Mouse (Mus musculus): ENCODE measurements around the gene Klc2. TPM values are rescaled to one million over a fixed set of nuclear protein-coding genes. Genes with fewer than 3 reads are reported as not detected.
A peak's percentile ranks its signal among the peaks of the same experiment; 100 is the strongest.

The Klc2 gene
- polyA plus RNA-seq, 1 experiment from 2014 or later, result 2.3 TPM

DNA sequence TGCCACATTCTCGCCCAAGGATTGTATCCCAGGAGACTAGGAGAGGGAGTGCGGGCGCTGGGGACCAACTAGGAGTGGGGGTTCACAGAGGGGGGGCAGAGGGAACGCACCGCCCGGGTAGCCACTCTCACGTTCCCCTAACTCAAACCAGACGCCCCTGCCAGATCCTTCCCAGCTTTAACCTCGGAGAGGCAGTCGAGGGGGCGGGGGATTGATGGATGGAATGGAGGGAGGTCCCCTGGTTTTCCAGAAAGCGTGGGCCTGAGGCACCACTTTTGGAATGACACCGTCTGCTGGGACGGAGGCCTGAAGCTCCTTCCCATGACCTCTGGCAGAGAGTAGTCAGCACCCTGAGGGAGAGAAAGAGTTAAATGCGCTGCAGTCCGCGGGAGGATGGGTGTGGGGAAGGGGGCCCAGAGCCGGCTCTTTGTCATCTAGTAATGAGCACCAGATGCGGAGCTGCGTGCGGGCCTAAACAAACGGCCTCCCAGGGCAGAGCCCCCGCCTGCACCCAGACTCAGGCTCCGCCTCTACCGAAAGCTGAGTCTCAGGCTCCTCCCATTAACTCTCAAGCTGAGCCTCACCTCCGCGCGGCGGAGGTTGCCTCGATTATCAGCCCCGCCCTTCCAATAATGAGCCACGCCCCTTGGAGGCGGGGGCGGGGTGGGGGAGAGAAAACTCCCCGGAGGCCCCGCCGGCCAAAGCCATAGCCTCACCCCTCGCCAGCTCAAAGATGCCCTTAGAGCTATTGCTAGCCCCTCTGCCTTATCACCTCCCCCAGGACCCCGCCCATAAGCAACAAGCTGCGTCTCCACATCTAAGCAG is 46.6 kb downstream of the Klc2 start:
- DNase-seq (peak; percentile 82), ATAC-seq (ENCODE audit: low read depth) (peak; percentile 73)
- Histone ChIP-seq H3K27ac (peak overlapping the region; percentile 45), H3K36me3 (no peaks in the 10 kb centered on the region), H3K9me3 (replicated peaks) (no peaks in the 10 kb centered on the region), H3K4me3 (replicated peaks) (peak overlapping the region; percentile 59), H3K27me3 (peaks cover 73% of the 10 kb centered on the region), H3K4me2 (peak overlapping the region; percentile 84), H3K9ac (peak overlapping the region; percentile 67), H3K4me1 (replicated peaks) (peaks cover 59% of the 10 kb centered on the region)
- WGBS (ENCODE audit: insufficient replicate concordance), result 4% methylated on average over 39 of the region's 40 CpGs

DNA sequence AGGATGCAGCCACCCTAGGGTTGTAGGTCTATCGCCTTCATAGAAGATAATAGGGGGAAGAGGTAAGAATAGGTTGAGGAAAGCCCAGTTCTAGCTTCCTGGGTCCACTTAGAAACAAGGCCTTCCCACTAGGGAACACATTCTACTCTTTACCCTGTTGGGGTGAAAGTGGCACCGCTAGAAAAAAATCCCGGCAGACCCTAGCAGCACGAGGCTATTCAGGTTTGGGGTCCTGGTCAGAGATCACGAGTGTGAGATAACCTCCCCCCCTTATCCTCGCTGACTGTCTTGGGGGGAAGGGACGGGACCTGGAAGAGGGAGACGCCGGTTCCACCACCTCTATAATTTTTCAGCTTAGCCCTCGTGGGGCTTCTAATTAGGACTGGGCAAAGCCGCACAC is 47.3 kb downstream of the Klc2 start:
- Histone ChIP-seq H3K27me3 (peaks cover 68% of the 10 kb centered on the region), H3K36me3 (no peaks in the 10 kb centered on the region), H3K27ac (peak overlapping the region; percentile 7; the same call in 1 of the 2 replicates), H3K9ac (peak overlapping the region; percentile 67), H3K4me2 (peak overlapping the region; percentile 84), H3K4me3 (replicated peaks) (peak overlapping the region; percentile 59), H3K9me3 (replicated peaks) (no peaks in the 10 kb centered on the region), H3K4me1 (replicated peaks) (peaks cover 63% of the 10 kb centered on the region)
- ATAC-seq (ENCODE audit: low read depth) (no peak), DNase-seq (no peak)
- 17% methylated on average over 11 of the region's 11 CpGs for WGBS (ENCODE audit: insufficient replicate concordance)

DNA sequence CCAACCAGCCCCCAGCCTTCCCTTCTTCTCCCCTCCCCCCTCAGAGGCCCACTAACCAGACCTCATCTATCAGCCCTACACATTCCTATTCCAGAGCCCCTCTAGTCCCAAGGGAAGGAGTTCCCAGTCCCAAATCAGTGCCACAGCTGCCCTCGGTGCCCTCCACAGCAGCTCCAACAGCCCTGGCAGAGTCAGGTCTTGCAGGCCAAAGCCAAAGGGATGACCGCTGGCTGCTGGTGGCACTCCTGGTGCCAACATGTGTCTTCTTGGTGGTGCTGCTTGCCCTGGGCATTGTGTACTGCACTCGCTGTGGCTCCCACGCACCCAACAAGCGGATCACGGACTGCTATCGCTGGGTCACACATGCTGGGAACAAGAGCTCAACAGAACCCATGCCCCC is 48.4 kb downstream of the Klc2 start:
- H3K36me3 ChIP-seq, result no peaks in the 10 kb centered on the region
- no peak overlapping the region for H3K9ac ChIP-seq
- H3K27ac ChIP-seq, result no peak overlapping the region
- peaks cover 69% of the 10 kb centered on the region for H3K4me1 ChIP-seq (replicated peaks)
- DNase-seq (no peak), ATAC-seq (ENCODE audit: low read depth) (no peak)
- H3K4me2 ChIP-seq, result peak overlapping the region; percentile 84; the same call in 1 of the 2 replicates
- H3K4me3 ChIP-seq (replicated peaks), result no peak overlapping the region
- H3K27me3 ChIP-seq, result peaks cover 62% of the 10 kb centered on the region
- H3K9me3 ChIP-seq (replicated peaks), result no peaks in the 10 kb centered on the region
- 74% methylated on average over 7 of the region's 7 CpGs for WGBS (ENCODE audit: insufficient replicate concordance)

DNA sequence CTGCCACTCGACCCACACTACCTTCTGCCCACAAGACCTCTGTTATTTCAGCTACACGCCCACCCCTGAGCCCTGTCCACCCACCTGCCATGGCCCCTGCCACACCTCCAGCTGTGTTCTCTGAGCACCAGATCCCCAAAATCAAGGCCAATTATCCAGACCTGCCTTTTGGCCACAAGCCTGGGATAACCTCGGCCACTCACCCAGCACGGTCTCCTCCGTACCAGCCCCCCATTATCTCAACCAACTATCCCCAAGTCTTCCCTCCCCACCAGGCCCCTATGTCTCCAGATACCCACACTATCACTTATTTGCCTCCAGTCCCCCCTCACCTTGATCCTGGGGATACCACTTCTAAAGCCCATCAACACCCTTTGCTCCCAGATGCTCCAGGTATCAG is 48.9 kb downstream of the Klc2 start:
- Histone ChIP-seq H3K4me2 (peak overlapping the region; percentile 85; the same call in 1 of the 2 replicates), H3K9ac (no peak overlapping the region), H3K4me1 (replicated peaks) (peaks cover 72% of the 10 kb centered on the region), H3K4me3 (replicated peaks) (0 out of 2 replicates have a peak overlapping the region, but pooled peaks have one; percentile 57), H3K36me3 (no peaks in the 10 kb centered on the region), H3K27ac (no peak overlapping the region), H3K27me3 (peaks cover 57% of the 10 kb centered on the region), H3K9me3 (replicated peaks) (no peaks in the 10 kb centered on the region)
- ATAC-seq (ENCODE audit: low read depth) (no peak), DNase-seq (no peak)
- WGBS (ENCODE audit: insufficient replicate concordance), result 61% methylated on average over 5 of the region's 5 CpGs

DNA sequence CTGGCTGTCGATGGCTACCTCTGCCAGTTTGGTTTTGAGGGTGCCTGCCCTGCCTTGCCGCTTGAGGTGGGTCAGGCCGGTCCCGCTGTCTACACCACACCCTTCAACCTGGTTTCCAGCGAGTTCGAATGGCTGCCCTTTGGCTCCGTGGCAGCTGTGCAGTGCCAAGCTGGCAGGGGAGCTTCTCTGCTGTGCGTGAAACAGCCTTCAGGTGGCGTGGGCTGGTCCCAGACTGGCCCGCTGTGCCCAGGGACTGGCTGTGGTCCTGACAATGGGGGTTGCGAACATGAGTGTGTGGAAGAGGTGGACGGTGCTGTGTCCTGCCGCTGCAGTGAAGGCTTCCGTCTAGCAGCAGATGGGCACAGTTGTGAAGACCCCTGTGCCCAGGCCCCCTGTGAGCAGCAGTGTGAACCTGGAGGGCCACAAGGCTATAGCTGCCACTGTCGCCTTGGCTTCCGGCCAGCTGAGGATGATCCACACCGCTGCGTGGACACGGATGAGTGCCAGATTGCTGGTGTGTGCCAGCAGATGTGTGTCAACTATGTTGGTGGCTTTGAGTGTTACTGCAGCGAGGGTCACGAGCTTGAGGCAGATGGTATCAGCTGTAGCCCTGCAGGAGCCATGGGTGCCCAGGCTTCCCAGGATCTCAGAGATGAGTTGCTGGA is 49.7 kb downstream of the Klc2 start:
- no peak for ATAC-seq (ENCODE audit: low read depth)
- H3K27ac ChIP-seq, result no peak overlapping the region; the same call in 1 of the 2 replicates
- peak overlapping the region; percentile 74 for H3K9ac ChIP-seq

DNA sequence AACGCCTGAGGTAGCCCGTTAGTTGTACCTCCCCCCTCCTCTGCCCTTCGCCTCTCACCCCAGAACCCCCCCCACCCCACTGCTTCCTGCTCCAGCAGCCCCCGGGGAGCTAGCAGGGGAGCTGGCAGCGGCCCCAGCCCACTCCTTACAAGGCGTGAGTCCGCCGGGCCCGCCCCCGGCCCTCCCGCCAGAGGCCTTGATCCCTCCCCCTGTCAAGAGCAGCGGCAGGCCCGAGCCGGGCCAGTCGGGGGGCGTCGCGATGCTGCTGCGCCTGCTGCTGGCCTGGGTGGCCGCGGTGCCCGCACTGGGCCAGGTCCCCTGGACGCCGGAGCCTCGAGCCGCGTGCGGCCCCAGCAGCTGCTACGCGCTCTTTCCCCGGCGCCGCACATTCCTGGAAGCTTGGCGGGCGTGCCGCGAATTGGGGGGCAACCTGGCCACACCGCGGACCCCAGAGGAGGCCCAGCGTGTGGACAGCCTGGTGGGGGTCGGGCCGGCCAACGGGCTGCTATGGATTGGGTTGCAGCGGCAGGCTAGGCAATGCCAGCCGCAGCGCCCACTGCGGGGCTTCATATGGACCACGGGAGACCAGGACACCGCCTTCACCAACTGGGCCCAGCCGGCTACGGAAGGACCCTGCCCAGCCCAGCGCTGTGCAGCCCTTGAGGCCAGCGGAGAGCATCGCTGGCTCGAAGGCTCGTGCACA is 50.3 kb downstream of the Klc2 start, which contains the start of gene Cd248:
Gene Cd248 (plus strand): TSS at position 212 of the 703 bp plus-strand sequence.
- ATAC-seq (ENCODE audit: low read depth) (peak; percentile 28; the same call in 1 of the 2 replicates), DNase-seq (no peak)
- peak within 1 kb of the TSS; percentile 87 for H3K27ac ChIP-seq
- 2% methylated on average over 56 of the region's 56 CpGs for WGBS (ENCODE audit: insufficient replicate concordance)
- H3K4me2 ChIP-seq, result peak within 1 kb of the TSS; percentile 85
- H3K4me3 ChIP-seq (replicated peaks), result peak within 1 kb of the TSS; percentile 57
- peaks cover 50% of the 10 kb centered on the region for H3K27me3 ChIP-seq
- H3K9ac ChIP-seq, result peak within 1 kb of the TSS; percentile 74
- no peaks in the 10 kb centered on the region for H3K36me3 ChIP-seq
- peaks cover 71% of the 10 kb centered on the region for H3K4me1 ChIP-seq (replicated peaks)
- no peaks in the 10 kb centered on the region for H3K9me3 ChIP-seq (replicated peaks)

More for the DNA sequence above, 49.7 kb downstream of the Klc2 start:
- H3K9me3 ChIP-seq (replicated peaks), result no peaks in the 10 kb centered on the region
- H3K4me2 ChIP-seq, result peak overlapping the region; percentile 85
- H3K27me3 ChIP-seq, result peaks cover 55% of the 10 kb centered on the region
- H3K4me1 ChIP-seq (replicated peaks), result peaks cover 72% of the 10 kb centered on the region
- no peak for DNase-seq
- 39% methylated on average over 21 of the region's 21 CpGs for WGBS (ENCODE audit: insufficient replicate concordance)
- peak overlapping the region; percentile 57 for H3K4me3 ChIP-seq (replicated peaks)
- no peaks in the 10 kb centered on the region for H3K36me3 ChIP-seq

DNA sequence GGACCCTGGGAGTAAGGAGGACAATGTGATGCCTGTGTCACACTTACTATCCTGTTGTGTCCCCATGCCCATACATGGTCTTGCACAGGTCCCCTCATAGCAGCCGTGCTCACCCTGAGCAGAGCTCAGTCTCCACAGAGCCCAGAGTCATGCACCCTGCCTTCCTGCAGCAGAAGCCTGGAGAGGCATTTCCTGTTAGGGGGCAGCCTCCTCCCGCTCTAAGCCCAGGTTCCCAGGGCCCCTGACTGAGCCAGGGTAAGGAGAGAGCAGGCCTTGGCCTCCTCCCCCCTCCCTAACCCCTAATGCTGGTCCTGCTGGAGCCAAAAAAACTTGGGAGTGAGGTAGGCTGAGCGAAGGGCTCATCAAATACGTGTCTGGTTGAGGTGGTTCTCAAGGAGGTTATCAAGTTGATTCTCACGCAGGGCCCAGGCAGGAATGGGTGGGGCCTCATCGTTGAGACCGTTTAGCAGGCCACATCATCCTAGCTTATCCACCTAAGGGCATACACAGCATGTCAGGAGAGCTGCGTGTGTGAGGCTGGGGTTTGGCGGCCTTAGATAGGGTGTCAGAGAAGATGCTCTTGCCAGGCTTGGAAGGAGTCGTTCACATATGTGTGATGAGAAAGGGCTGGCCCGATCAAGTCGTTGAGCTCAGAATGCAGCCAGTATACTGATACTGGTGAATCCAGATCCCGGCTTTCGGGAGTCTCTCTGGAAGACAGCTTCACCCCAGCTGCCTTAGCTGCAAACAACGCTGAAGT is 51.1 kb downstream of the Klc2 start:
- Histone ChIP-seq H3K27me3 (peaks cover 50% of the 10 kb centered on the region), H3K4me3 (replicated peaks) (peak overlapping the region; percentile 57), H3K4me2 (peak overlapping the region; percentile 85), H3K9ac (peak overlapping the region; percentile 74), H3K36me3 (no peaks in the 10 kb centered on the region), H3K4me1 (replicated peaks) (peaks cover 63% of the 10 kb centered on the region), H3K9me3 (replicated peaks) (no peaks in the 10 kb centered on the region), H3K27ac (peak overlapping the region; percentile 87)
- DNase-seq, result peak; percentile 68
- WGBS (ENCODE audit: insufficient replicate concordance), result 3% methylated on average over 15 of the region's 15 CpGs
- ATAC-seq (ENCODE audit: low read depth), result peak; percentile 88

DNA sequence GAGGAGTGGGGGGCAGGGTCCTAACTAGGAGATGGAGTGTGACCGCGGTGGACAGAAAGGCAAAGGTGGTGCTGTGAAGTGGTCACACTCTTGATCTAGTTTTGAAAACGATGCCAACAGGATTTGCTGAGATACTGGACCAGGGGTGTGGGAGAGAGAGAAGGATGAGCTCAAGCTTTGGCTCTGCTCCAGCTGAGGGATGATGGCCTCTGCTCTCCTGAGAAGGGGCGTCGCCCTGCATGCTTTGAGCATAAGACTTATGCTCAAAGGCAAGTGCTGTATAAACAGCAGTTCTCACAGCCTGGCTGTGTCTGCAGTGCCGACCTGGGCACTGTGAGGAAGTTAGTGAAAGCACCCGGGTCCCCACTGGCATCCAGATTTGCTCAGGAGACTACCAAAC is 53.3 kb downstream of the Klc2 start:
- no peak overlapping the region for H3K9ac ChIP-seq
- peaks cover 35% of the 10 kb centered on the region for H3K27me3 ChIP-seq
- H3K4me1 ChIP-seq (replicated peaks), result peaks cover 55% of the 10 kb centered on the region
- H3K4me3 ChIP-seq (replicated peaks), result no peak overlapping the region
- no peak overlapping the region for H3K27ac ChIP-seq
- no peak for DNase-seq
- H3K4me2 ChIP-seq, result no peak overlapping the region
- no peaks in the 10 kb centered on the region for H3K9me3 ChIP-seq (replicated peaks)
- no peak for ATAC-seq (ENCODE audit: low read depth)
- 55% methylated on average over 7 of the region's 7 CpGs for WGBS (ENCODE audit: insufficient replicate concordance)
- H3K36me3 ChIP-seq, result no peaks in the 10 kb centered on the region

DNA sequence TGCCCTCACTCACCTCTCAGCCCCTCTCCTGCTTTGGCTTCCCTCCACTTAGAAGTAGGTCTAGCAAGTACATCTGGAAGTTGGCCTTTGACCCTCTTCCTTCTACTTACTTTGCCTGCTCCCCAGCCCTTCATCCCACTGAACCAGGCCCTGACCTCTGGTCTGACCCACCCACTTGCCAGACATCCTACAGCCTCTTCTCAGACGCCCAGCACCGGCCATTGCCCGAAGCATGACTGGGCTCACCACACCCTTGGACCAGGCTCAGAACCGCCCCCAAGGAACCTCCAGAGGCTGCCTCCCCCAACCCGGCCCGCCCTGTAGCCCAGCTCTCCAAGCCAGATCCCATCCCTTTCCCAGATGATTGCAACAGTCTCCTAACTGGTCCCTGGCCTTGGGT is 55.9 kb downstream of the Klc2 start:
- Histone ChIP-seq H3K27ac (no peak overlapping the region), H3K4me3 (replicated peaks) (no peak overlapping the region), H3K27me3 (peaks cover 9% of the 10 kb centered on the region), H3K9me3 (replicated peaks) (no peaks in the 10 kb centered on the region), H3K4me2 (no peak overlapping the region), H3K9ac (no peak overlapping the region), H3K4me1 (replicated peaks) (peaks cover 59% of the 10 kb centered on the region), H3K36me3 (no peaks in the 10 kb centered on the region)
- WGBS (ENCODE audit: insufficient replicate concordance), result 75% methylated on average over 6 of the region's 6 CpGs
- DNase-seq (no peak), ATAC-seq (ENCODE audit: low read depth) (no peak)

DNA sequence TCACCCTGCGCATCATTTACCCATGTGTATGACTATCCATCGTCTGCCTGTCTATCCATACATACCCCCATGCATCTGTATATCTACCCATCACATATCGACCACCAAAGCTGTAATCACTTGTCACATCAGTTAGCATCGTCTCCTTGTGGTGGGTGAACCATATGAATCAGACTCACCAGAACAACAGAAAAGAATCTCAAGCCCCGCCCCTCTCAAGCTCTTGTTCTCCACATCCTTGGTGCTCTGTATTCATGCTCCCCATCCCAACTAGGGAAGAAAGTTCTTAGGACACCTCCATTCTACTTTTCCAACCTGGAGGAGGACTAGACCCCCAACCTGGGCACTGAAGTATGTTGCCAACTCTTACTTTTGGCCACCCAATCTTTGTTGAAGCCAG is 56.3 kb downstream of the Klc2 start:
- no peak overlapping the region for H3K4me3 ChIP-seq (replicated peaks)
- peaks cover 5% of the 10 kb centered on the region for H3K27me3 ChIP-seq
- no peak overlapping the region for H3K4me2 ChIP-seq
- DNase-seq, result no peak
- peaks cover 57% of the 10 kb centered on the region for H3K4me1 ChIP-seq (replicated peaks)
- H3K27ac ChIP-seq, result no peak overlapping the region
- H3K9ac ChIP-seq, result no peak overlapping the region
- H3K9me3 ChIP-seq (replicated peaks), result no peaks in the 10 kb centered on the region
- no peaks in the 10 kb centered on the region for H3K36me3 ChIP-seq
- no peak for ATAC-seq (ENCODE audit: low read depth)
- WGBS (ENCODE audit: insufficient replicate concordance), result 56% methylated on average over 5 of the region's 5 CpGs

Data from liver, embryonic 13.5 days (tissue).